Mouse (Mus musculus): ENCODE results near the gene Tmem235.
"Not testable (repeated sequence)": the region's sequence is repeated elsewhere in the genome, so short reads cannot be mapped to it uniquely, and the experiment has no call there.

The Tmem235 gene

DNA sequence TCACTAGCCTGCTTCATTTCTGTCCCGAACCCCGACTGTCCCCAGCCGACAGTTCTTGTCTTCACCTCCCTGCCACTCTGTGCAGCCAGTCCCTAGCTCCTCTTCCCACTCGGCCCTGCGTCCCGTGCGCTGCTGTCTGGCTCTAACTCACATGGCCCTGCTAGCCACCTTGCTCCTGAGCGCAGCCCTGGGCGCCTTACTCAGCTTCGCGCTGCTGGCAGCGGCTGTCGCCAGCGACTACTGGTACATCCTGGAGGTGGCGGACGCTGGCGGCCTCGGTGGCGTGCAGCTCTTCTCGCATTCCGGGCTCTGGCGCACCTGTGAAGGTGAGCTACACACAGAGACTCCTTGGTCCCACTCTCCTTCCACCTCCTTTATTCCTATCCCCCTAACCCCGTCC is at the start of gene Tmem235:
Gene Tmem235, plus strand, starts transcription at position 152 of the 400 bp plus-strand sequence.
- DNase-seq, result no peak

DNA sequence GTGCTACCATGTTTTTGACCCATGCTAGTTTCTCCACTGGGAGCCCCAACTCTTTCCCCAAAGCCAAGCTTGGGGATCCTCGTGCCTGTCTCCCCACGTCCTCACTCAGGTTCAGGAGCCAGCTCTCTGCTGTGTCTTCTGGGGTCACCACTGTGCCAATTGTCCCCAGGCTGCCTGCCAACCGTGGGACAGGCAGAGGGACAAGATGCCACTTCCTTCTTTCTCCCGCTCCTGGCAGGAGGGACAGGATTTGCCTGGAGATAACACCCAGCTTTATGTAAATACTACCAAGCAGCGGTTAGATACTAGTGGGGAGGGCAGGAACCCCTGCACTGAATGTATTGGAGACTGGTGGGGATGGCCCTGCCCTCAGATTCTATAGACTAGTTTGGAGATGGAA is 46.7 kb upstream of the Tmem235 start:
- no peak for DNase-seq

DNA sequence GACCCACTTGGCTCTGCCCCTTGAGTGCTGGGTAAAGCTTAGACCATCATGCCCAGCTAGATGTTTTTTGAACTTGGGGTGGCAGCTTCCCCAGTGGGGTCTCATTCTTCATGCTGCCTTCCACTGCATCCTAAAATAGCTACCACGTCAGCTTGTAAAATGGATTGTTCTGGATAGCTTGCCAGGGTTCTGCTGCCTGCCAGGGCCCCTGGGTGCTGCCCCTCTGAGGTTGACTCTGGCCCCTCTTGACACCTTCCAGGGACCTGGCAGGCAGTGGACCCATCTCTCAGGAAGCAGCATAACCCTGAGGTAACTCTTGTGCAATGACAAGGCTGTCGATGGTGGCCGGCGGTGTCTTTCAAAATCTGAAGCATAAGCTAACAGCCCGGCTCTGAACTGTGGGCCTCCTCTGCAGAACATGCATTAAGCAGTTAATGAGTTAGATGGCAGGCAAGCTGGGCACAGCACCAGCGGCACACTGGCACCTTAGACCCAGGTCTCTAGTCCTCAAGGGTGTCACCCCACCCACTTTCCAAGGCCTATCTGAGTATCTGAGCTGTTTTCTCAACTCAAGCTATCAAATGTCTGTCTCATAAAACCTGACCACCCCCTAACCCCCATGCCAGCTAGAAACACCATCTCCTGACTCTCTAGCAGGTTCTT is 45.7 kb upstream of the Tmem235 start:
- no peak for DNase-seq

GRCm38 (mm10) chr11:117815850-117816249 is 44.7 kb upstream of the Tmem235 start:
- DNase-seq, result not testable (repeated sequence)

GRCm38 (mm10) chr11:117816389-117816996 is 44.1 kb upstream of the Tmem235 start:
- no peak for DNase-seq

- DNase-seq, result no peak
Measured at GRCm38 (mm10) chr11:117819095-117819494, 41.5 kb upstream of the Tmem235 start.

- DNase-seq, result no peak
Measured at GRCm38 (mm10) chr11:117820173-117820572, 40.4 kb upstream of the Tmem235 start.

GRCm38 (mm10) chr11:117821868-117822267 is 38.7 kb upstream of the Tmem235 start:
- DNase-seq, result no peak

GRCm38 (mm10) chr11:117822728-117823241 is 37.8 kb upstream of the Tmem235 start:
- DNase-seq, result no peak

- no peak for DNase-seq
Measured at GRCm38 (mm10) chr11:117823411-117823810, 37.1 kb upstream of the Tmem235 start.

GRCm38 (mm10) chr11:117824060-117824969 is 36.2 kb upstream of the Tmem235 start:
- DNase-seq, result peak; percentile 77 to 79

- no peak for DNase-seq
Measured at GRCm38 (mm10) chr11:117825333-117826101, 35.0 kb upstream of the Tmem235 start, which contains the start of the genes Afmid and Tk1. Afmid (plus strand) TSS chr11:117825924. Tk1 (minus strand) TSS chr11:117826092.

DNA sequence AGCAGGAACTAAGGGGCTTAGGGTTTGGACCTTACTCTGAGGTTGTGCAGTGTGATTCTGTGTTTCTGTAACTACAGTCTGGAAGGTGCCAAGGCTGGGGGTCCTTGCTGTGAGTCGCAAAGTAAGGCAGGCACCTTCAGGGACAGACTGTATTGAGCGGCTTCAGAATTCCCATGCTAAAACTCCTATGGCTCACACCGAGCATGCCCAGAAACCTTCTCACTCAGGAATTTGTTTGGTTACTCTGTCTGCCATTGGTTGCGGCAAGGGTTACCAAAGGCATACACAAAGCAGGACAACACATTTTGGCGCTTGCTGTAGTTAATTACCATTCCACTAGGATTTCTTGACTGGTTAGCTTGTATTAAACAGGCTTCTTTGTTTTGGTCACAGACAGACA is 34.4 kb upstream of the Tmem235 start:
- no peak for DNase-seq

DNA sequence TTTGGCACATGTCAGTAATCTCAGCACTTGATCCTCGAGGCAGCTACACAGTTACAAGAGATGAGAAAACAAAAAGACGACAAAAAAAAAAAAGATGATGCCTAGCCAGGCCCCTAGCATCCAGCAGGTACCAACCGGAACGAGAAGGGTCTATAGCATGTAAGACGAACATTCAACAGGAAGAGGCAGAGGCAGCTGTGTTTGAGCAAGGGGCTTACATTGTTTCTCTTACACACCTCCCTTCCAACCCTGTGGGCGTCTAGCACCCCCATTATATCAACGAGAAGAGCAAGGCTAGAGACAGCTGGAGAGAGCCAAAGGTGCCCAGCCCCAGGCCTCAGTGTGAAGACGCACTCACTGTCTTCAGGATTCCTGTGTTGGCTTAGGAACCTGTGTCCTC is 33.6 kb upstream of the Tmem235 start:
- no peak for DNase-seq

DNA sequence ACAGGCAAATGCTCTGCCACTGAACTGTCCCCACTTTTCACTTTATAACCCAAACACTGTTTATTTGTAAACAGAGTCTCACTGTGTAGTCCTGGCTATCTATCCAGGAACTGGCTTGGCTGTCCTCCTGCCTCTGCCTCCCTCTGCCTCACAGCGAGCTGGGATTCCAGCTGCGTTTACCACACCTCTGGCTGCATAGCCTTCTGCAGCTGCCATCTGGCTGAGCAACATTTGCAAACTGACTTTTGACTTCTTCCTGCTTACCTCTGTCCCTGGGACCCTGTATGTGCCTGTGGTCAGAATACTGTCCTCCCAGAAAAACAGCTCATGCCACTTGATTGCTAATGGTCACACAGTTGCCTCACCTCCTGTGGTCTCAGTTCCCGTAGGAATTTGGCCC is 33.2 kb upstream of the Tmem235 start:
- no peak for DNase-seq

- DNase-seq, result no peak
Measured at GRCm38 (mm10) chr11:117828149-117828887, 32.2 kb upstream of the Tmem235 start.

DNA sequence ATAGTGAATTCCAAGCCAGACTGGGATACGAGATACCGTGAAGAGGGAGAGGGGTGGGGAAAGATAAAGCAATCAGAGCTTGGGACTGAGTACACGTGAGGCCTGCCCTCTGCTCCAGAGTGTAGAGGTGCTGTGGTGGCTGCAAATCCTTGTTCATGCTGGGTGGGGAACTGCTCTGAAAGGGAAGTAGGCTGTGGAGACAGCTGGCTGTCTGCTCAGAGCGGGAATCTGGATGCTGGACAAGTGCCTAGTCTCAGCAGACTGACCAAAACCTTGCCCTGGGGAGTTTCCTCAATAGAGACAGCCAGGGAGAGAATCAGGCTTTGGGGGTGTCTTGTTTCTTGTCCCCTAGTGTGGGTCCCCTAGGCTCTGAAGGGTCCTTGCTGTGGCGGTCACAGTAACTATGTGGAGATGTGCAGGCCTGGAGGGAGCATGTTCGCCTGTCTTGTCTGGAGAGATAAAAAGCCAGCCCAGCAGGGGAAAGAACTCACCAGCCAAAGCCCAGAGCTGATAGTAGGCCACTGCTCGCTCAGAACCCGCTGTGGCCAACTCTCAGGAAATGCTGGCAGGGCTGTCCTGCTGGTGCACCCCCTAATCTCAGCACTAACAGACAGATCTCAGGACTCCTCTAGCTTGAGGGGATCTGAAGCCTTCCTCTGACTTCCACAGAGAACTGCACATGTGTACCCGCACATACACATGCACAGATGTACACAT is 31.5 kb upstream of the Tmem235 start:
- DNase-seq, result no peak

- no peak for DNase-seq
Measured at GRCm38 (mm10) chr11:117829671-117830215, 30.8 kb upstream of the Tmem235 start.

DNA sequence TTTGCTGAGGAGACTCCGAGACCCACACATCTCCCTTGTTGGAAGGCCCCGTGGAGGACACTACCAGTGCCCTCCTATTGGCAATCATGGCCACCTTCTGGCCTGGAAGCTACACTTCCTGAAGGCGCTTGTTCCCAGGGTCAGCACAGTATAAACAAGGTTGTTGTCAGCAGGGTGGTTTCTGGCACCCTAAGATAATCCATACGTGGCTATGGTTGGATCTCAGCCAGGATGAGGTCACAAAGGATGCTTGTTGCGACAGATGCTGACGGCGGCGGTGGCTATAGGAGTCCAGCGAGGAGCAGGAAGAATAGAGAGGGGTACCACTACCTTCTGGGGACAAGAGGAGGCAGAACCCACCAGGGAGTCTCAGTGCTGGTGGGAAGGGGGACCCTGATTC is 30.2 kb upstream of the Tmem235 start:
- DNase-seq, result no peak

- peak; percentile 40 to 61 for DNase-seq
Measured at GRCm38 (mm10) chr11:117832086-117832969, 28.2 kb upstream of the Tmem235 start.
